Mouse (Mus musculus): ENCODE results near the gene Zfp180.
"Not testable (repeated sequence)": the region's sequence is repeated elsewhere in the genome, so short reads cannot be mapped to it uniquely, and the experiment has no call there.

Zfp180 gene

GRCm38 (mm10) chr7:24081634-24082431 is at the start of gene Zfp180:
TSS of gene Zfp180 (plus strand) at chr7:24081924.
- peak; percentile 97 for DNase-seq (ENCODE audit: low read depth, low spot score)
- Histone ChIP-seq H3K36me3 (ENCODE audit: control insufficient read depth, insufficient read depth, low read length, poor library complexity, severe bottlenecking) (peaks cover under 1% of the 10 kb centered on the region; the same call in 1 of the 2 replicates), H3K27me3 (ENCODE audit: control insufficient read depth, insufficient read depth, low read length, poor library complexity, severe bottlenecking) (no peaks in the 10 kb centered on the region)

GRCm38 (mm10) chr7:24052660-24053304 is 28.9 kb upstream of the Zfp180 start, which contains the start of gene Vmn1r183:
TSS of gene Vmn1r183 (plus strand) at chr7:24053254.
- DNase-seq (ENCODE audit: low read depth, low spot score): no peak
- Histone ChIP-seq H3K36me3 (ENCODE audit: control insufficient read depth, insufficient read depth, low read length, poor library complexity, severe bottlenecking) (no peaks in the 10 kb centered on the region), H3K27me3 (ENCODE audit: control insufficient read depth, insufficient read depth, low read length, poor library complexity, severe bottlenecking) (no peaks in the 10 kb centered on the region)

- not testable (repeated sequence) for DNase-seq (ENCODE audit: low read depth, low spot score)
Measured at GRCm38 (mm10) chr7:24074424-24074823, 7.3 kb upstream of the Zfp180 start.

GRCm38 (mm10) chr7:24082457-24083235 is 922 bp downstream of the Zfp180 start:
- DNase-seq (ENCODE audit: low read depth, low spot score): no peak
- Histone ChIP-seq H3K27me3 (ENCODE audit: control insufficient read depth, insufficient read depth, low read length, poor library complexity, severe bottlenecking) (no peaks in the 10 kb centered on the region), H3K36me3 (ENCODE audit: control insufficient read depth, insufficient read depth, low read length, poor library complexity, severe bottlenecking) (peaks cover 1% of the 10 kb centered on the region; the same call in 1 of the 2 replicates)

More at GRCm38 (mm10) chr7:24074424-24074823, 7.3 kb upstream of the Zfp180 start:
- H3K27me3 ChIP-seq (ENCODE audit: control insufficient read depth, insufficient read depth, low read length, poor library complexity, severe bottlenecking); H3K36me3 ChIP-seq (ENCODE audit: control insufficient read depth, insufficient read depth, low read length, poor library complexity, severe bottlenecking): not testable (repeated sequence)

GRCm38 (mm10) chr7:24086871-24087270 is 5.1 kb downstream of the Zfp180 start:
- Histone ChIP-seq H3K36me3 (ENCODE audit: control insufficient read depth, insufficient read depth, low read length, poor library complexity, severe bottlenecking) (peaks cover 1% of the 10 kb centered on the region; the same call in 1 of the 2 replicates), H3K27me3 (ENCODE audit: control insufficient read depth, insufficient read depth, low read length, poor library complexity, severe bottlenecking) (no peaks in the 10 kb centered on the region)
- peak; percentile 37 for DNase-seq (ENCODE audit: low read depth, low spot score)

- Histone ChIP-seq H3K27me3 (ENCODE audit: control insufficient read depth, insufficient read depth, low read length, poor library complexity, severe bottlenecking) (no peaks in the 10 kb centered on the region), H3K36me3 (ENCODE audit: control insufficient read depth, insufficient read depth, low read length, poor library complexity, severe bottlenecking) (peaks cover 1% of the 10 kb centered on the region; the same call in 1 of the 2 replicates)
- no peak for DNase-seq (ENCODE audit: low read depth, low spot score)
Measured at GRCm38 (mm10) chr7:24087485-24088125, 5.9 kb downstream of the Zfp180 start.

GRCm38 (mm10) chr7:24104403-24104802 is 22.7 kb downstream of the Zfp180 start:
- DNase-seq (ENCODE audit: low read depth, low spot score): no peak
- peaks cover 43% of the 10 kb centered on the region for H3K36me3 ChIP-seq (ENCODE audit: control insufficient read depth, insufficient read depth, low read length, poor library complexity, severe bottlenecking)

GRCm38 (mm10) chr7:24105144-24105703 is 23.5 kb downstream of the Zfp180 start:
- DNase-seq (ENCODE audit: low read depth, low spot score): no peak
- Histone ChIP-seq H3K36me3 (ENCODE audit: control insufficient read depth, insufficient read depth, low read length, poor library complexity, severe bottlenecking) (peaks cover 40% of the 10 kb centered on the region), H3K27me3 (ENCODE audit: control insufficient read depth, insufficient read depth, low read length, poor library complexity, severe bottlenecking) (no peaks in the 10 kb centered on the region)

More at GRCm38 (mm10) chr7:24104403-24104802, 22.7 kb downstream of the Zfp180 start:
- no peaks in the 10 kb centered on the region for H3K27me3 ChIP-seq (ENCODE audit: control insufficient read depth, insufficient read depth, low read length, poor library complexity, severe bottlenecking)

- Histone ChIP-seq H3K36me3 (ENCODE audit: control insufficient read depth, insufficient read depth, low read length, poor library complexity, severe bottlenecking) (peaks cover 2% of the 10 kb centered on the region), H3K27me3 (ENCODE audit: control insufficient read depth, insufficient read depth, low read length, poor library complexity, severe bottlenecking) (no peaks in the 10 kb centered on the region)
- no peak for DNase-seq (ENCODE audit: low read depth, low spot score)
Measured at GRCm38 (mm10) chr7:24110839-24111238, 29.1 kb downstream of the Zfp180 start.

- H3K36me3 ChIP-seq (ENCODE audit: control insufficient read depth, insufficient read depth, low read length, poor library complexity, severe bottlenecking): peaks cover 2% of the 10 kb centered on the region
- DNase-seq (ENCODE audit: low read depth, low spot score): no peak
- H3K27me3 ChIP-seq (ENCODE audit: control insufficient read depth, insufficient read depth, low read length, poor library complexity, severe bottlenecking): no peaks in the 10 kb centered on the region
Measured at GRCm38 (mm10) chr7:24111772-24112155, 30.0 kb downstream of the Zfp180 start.

- no peaks in the 10 kb centered on the region for H3K27me3 ChIP-seq (ENCODE audit: control insufficient read depth, insufficient read depth, low read length, poor library complexity, severe bottlenecking)
- H3K36me3 ChIP-seq (ENCODE audit: control insufficient read depth, insufficient read depth, low read length, poor library complexity, severe bottlenecking): peaks cover 2% of the 10 kb centered on the region
- DNase-seq (ENCODE audit: low read depth, low spot score): no peak
Measured at GRCm38 (mm10) chr7:24112156-24112856, 30.6 kb downstream of the Zfp180 start, which contains the start of gene Zfp112. TSS of gene Zfp112 (plus strand) at chr7:24112314.

- DNase-seq (ENCODE audit: low read depth, low spot score): peak; percentile 16
- no peaks in the 10 kb centered on the region for H3K27me3 ChIP-seq (ENCODE audit: control insufficient read depth, insufficient read depth, low read length, poor library complexity, severe bottlenecking)
Measured at GRCm38 (mm10) chr7:24113001-24113400, 31.3 kb downstream of the Zfp180 start.

GRCm38 (mm10) chr7:24116655-24117054 is 34.9 kb downstream of the Zfp180 start:
- DNase-seq (ENCODE audit: low read depth, low spot score): no peak
- Histone ChIP-seq H3K36me3 (ENCODE audit: control insufficient read depth, insufficient read depth, low read length, poor library complexity, severe bottlenecking) (no peaks in the 10 kb centered on the region), H3K27me3 (ENCODE audit: control insufficient read depth, insufficient read depth, low read length, poor library complexity, severe bottlenecking) (no peaks in the 10 kb centered on the region)

More at GRCm38 (mm10) chr7:24113001-24113400, 31.3 kb downstream of the Zfp180 start:
- H3K36me3 ChIP-seq (ENCODE audit: control insufficient read depth, insufficient read depth, low read length, poor library complexity, severe bottlenecking): no peaks in the 10 kb centered on the region
